Mouse (Mus musculus) liver, adult 2 months (tissue): ENCODE measurements around the gene Olfr1385. TPM values are rescaled to one million over a fixed set of nuclear protein-coding genes. Genes with fewer than 3 reads are reported as not detected.
"Not testable (repeated sequence)": the region's sequence is repeated elsewhere in the genome, so short reads cannot be mapped to it uniquely, and the experiment has no call there.

ENCODE experiments used
- DNase-seq: peaks from one replicate; pipeline ENCODE4 v3.0.0-alpha.2; 2011; ENCODE audit warnings: low read depth, low spot score; ENCODE audit errors: extremely low read depth
- H3K27ac ChIP-seq: fragments of 200-500 bp; replicated peaks from 2 replicates; pipeline ENCODE4 v1.5.1; 2012; ENCODE audit warnings: low read depth, mild to moderate bottlenecking, control low read depth, inconsistent platforms, low read length; ENCODE audit not compliant: insufficient read depth
- H3K27me3 ChIP-seq: fragments of 200-500 bp; 2 replicates; pipeline ENCODE4 v1.6.1; 2012; ENCODE audit warnings: mild to moderate bottlenecking, moderate library complexity, low read length, inconsistent platforms; ENCODE audit not compliant: control insufficient read depth, insufficient read depth
- H3K36me3 ChIP-seq: fragments of 200-500 bp; 2 replicates; pipeline ENCODE4 v1.6.1; 2012; ENCODE audit warnings: low read length, inconsistent platforms; ENCODE audit not compliant: control insufficient read depth, insufficient read depth
- H3K4me1 ChIP-seq: fragments of 200-500 bp; 2 replicates; pipeline ENCODE4 v1.6.1; 2011; ENCODE audit warnings: low read length; ENCODE audit not compliant: control insufficient read depth, insufficient read depth
- H3K4me3 ChIP-seq: fragments of 200-500 bp; 2 replicates; pipeline ENCODE4 v1.5.1; 2011; ENCODE audit warnings: low read depth, mild to moderate bottlenecking, control low read depth, low read length, moderate library complexity; ENCODE audit not compliant: insufficient read depth
- H3K79me2 ChIP-seq: fragments of 200-500 bp; 2 replicates; pipeline ENCODE4 v1.6.1; 2012; ENCODE audit warnings: inconsistent platforms, mild to moderate bottlenecking, low read length, moderate library complexity; ENCODE audit not compliant: control insufficient read depth, insufficient read depth
- H3K9ac ChIP-seq: fragments of 200-500 bp; 2 replicates; pipeline ENCODE4 v1.6.1; 2012; ENCODE audit warnings: low read depth, mild to moderate bottlenecking, control low read depth, inconsistent platforms, low read length
- CTCF ChIP-seq: fragments of 200-500 bp; IDR thresholded peaks from 2 replicates; pipeline ENCODE4 v1.5.1; 2011; ENCODE audit warnings: low read depth, low read length, control low read depth
- POLR2A ChIP-seq: fragments of 200-500 bp; IDR thresholded peaks from 2 replicates; pipeline ENCODE4 v1.6.1; 2011; ENCODE audit warnings: low read length, control low read depth; ENCODE audit not compliant: insufficient read depth; ENCODE audit errors: extremely low read depth
- WGBS: fragments of 180-500 bp; shearing (Covaris S2); methylation state at CpG from one replicate; pipeline ENCODE4 v1.1.7; 2018; 5-methylcytosine and 5-hydroxymethylcytosine counted together
- polyA plus RNA-seq: library from polyadenylated mRNA; depleted of rRNA; stranded (reverse); fragments of >200 nt; gene quantifications from 2 replicates; pipeline ENCODE4 v1.2.3, GENCODE M21; 2012; rRNA removed
- total RNA-seq: library from RNA; depleted of rRNA; stranded (reverse); fragments of >200 nt; gene quantifications from 2 replicates; pipeline ENCODE4 v1.2.3, GENCODE M21; 2014; rRNA removed

The Olfr1385 gene
- total and polyA plus RNA-seq, 2 experiments: not detected

DNA sequence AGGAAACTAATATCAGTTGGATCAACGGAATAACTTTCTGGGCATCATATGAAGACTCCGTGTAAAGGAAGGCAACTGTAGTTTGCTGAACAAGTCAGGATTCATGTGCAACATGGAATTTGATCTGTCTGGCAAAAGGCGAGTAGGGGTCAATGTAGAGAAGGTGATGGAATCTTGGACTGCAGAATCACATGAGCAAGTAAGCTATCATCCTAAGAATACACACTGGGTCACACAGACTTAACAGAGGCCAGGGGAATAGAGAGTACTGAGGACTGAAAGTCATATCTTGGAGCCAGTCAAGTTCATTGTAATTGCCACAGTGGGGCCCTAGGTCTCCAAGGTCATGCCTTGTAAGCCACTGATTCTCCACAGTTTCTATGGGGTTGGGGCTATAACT lies 39.1 kb downstream of the Olfr1385 start, which contains the start of gene Olfr1382:
Gene Olfr1382 (plus strand): TSS at position 301 of the 400 bp plus-strand sequence.
- H3K79me2 ChIP-seq: no peaks in the 10 kb centered on the region
- H3K27ac ChIP-seq: no peak within 1 kb of the TSS
- H3K4me3 ChIP-seq: no peak within 1 kb of the TSS
- no peak within 1 kb of the TSS for H3K9ac ChIP-seq
- H3K36me3 ChIP-seq: no peaks in the 10 kb centered on the region
- no peak for DNase-seq
- WGBS: 81% methylated on average over 3 of the region's 3 CpGs
- TF ChIP-seq CTCF (no peak), POLR2A (no peak)
- H3K27me3 ChIP-seq: no peaks in the 10 kb centered on the region
- no peaks in the 10 kb centered on the region for H3K4me1 ChIP-seq

- Histone ChIP-seq H3K4me1 (no peaks in the 10 kb centered on the region), H3K79me2 (no peaks in the 10 kb centered on the region), H3K9ac (no peak overlapping the region), H3K4me3 (no peak overlapping the region), H3K27me3 (no peaks in the 10 kb centered on the region), H3K36me3 (no peaks in the 10 kb centered on the region), H3K27ac (no peak overlapping the region)
- no peak for DNase-seq
- TF ChIP-seq POLR2A (no peak), CTCF (no peak)
These were observed 43.9 kb downstream of the Olfr1385 start for GRCm38 (mm10) chr11:49532761-49533160.

- DNase-seq, H3K79me2 ChIP-seq, H3K27ac ChIP-seq, H3K27me3 ChIP-seq, H3K36me3 ChIP-seq, H3K4me1 ChIP-seq, H3K9ac ChIP-seq, H3K4me3 ChIP-seq: not testable (repeated sequence)
- WGBS: 80% methylated on average over 2 of the region's 2 CpGs
These were observed 47.8 kb downstream of the Olfr1385 start for GRCm38 (mm10) chr11:49536631-49537030.

DNA sequence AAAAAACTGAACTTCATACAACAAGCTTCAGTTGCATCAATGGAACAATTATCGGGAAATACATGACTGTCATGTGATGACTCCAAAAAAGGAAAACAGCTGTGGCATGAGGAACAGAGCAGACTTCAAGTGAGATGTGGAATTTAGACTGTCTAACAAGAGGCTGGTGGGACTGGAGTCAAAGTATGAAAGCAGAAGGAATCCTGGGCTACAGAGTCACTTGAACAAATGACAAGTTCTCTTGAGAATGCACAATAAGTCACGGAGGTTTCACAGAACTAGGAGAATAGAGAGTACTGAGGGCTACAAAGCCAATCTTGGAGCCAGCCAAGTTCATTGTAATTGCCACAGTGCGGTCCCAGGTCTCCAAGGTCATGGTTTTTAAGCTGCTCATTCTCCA lies 54.3 kb downstream of the Olfr1385 start, which contains the start of gene Olfr1381:
Gene Olfr1381 (plus strand): TSS at position 301 of the 400 bp plus-strand sequence.
- H3K4me3 ChIP-seq, H3K4me1 ChIP-seq, H3K27ac ChIP-seq, H3K27me3 ChIP-seq, H3K36me3 ChIP-seq, DNase-seq, H3K9ac ChIP-seq, H3K79me2 ChIP-seq: not testable (repeated sequence)
- 81% methylated on average over 3 of the region's 3 CpGs for WGBS

Other genes with a start within 250 kb of the Olfr1385 start
- 44.7 and 60.8 TPM in 2 replicates for gene Mgat1, start 244.9 kb upstream of the Olfr1385 start, total RNA-seq
- gene Mgat1, start 244.9 kb upstream of the Olfr1385 start, polyA plus RNA-seq: 134 and 145 TPM in 2 replicates
- gene Olfr1393, start 210.8 kb upstream of the Olfr1385 start, total RNA-seq: 0.09 and 0.27 TPM in 2 replicates
- 0.47 and 0.55 TPM in 2 replicates for gene Olfr1393, start 210.8 kb upstream of the Olfr1385 start, polyA plus RNA-seq
- not detected in 2 replicates for gene Olfr1392, start 203.8 kb upstream of the Olfr1385 start, total RNA-seq
- gene Olfr1392, start 203.8 kb upstream of the Olfr1385 start, polyA plus RNA-seq: 0.09 and 0.26 TPM in 2 replicates
- not detected in 2 replicates for gene Olfr10, start 184.3 kb upstream of the Olfr1385 start, total RNA-seq
- not detected in 2 replicates for gene Olfr10, start 184.3 kb upstream of the Olfr1385 start, polyA plus RNA-seq
- gene Olfr1391, start 166.3 kb upstream of the Olfr1385 start, total RNA-seq: not detected in 2 replicates
- gene Olfr1391, start 166.3 kb upstream of the Olfr1385 start, polyA plus RNA-seq: not detected in 2 replicates
- gene Olfr1390, start 153.9 kb upstream of the Olfr1385 start, total RNA-seq: not detected in 2 replicates
- gene Olfr1390, start 153.9 kb upstream of the Olfr1385 start, polyA plus RNA-seq: not detected in 2 replicates
- gene Olfr1389, start 66.0 kb upstream of the Olfr1385 start, total RNA-seq: not detected in 2 replicates
- not detected in 2 replicates for gene Olfr1389, start 66.0 kb upstream of the Olfr1385 start, polyA plus RNA-seq
- 0.07 TPM in 1 of 2 replicates, not detected in the other for gene Olfr1388, start 52.4 kb upstream of the Olfr1385 start, total RNA-seq
- gene Olfr1388, start 52.4 kb upstream of the Olfr1385 start, polyA plus RNA-seq: not detected in 2 replicates
- not detected in 2 replicates for gene Olfr1387, start 33.7 kb upstream of the Olfr1385 start, total RNA-seq
- not detected in 2 replicates for gene Olfr1387, start 33.7 kb upstream of the Olfr1385 start, polyA plus RNA-seq
- gene Olfr1386, start 24.0 kb upstream of the Olfr1385 start, total RNA-seq: not detected in 2 replicates
- gene Olfr1386, start 24.0 kb upstream of the Olfr1385 start, polyA plus RNA-seq: not detected in 2 replicates
- not detected in 2 replicates for gene Olfr1384, start 17.7 kb downstream of the Olfr1385 start, total RNA-seq
- not detected in 2 replicates for gene Olfr1384, start 17.7 kb downstream of the Olfr1385 start, polyA plus RNA-seq
- gene Olfr1383, start 30.6 kb downstream of the Olfr1385 start, total RNA-seq: not detected in 2 replicates
- gene Olfr1383, start 30.6 kb downstream of the Olfr1385 start, polyA plus RNA-seq: not detected in 2 replicates
- not detected in 2 replicates for gene Olfr1382, start 39.2 kb downstream of the Olfr1385 start, total RNA-seq
- not detected in 2 replicates for gene Olfr1382, start 39.2 kb downstream of the Olfr1385 start, polyA plus RNA-seq
- gene Olfr1381, start 54.4 kb downstream of the Olfr1385 start, total RNA-seq: not detected in 2 replicates
- gene Olfr1381, start 54.4 kb downstream of the Olfr1385 start, polyA plus RNA-seq: not detected in 2 replicates
- not detected in 2 replicates for gene Olfr1380, start 67.8 kb downstream of the Olfr1385 start, total RNA-seq
- not detected in 2 replicates for gene Olfr1380, start 67.8 kb downstream of the Olfr1385 start, polyA plus RNA-seq
- gene Flt4, start 120.2 kb downstream of the Olfr1385 start, total RNA-seq: 7.8 and 13.6 TPM in 2 replicates
- gene Flt4, start 120.2 kb downstream of the Olfr1385 start, polyA plus RNA-seq: 7.5 and 9.8 TPM in 2 replicates
- gene Scgb3a1, start 174.5 kb downstream of the Olfr1385 start, total RNA-seq: not detected in 2 replicates
- gene Scgb3a1, start 174.5 kb downstream of the Olfr1385 start, polyA plus RNA-seq: 0.22 TPM in 1 of 2 replicates, not detected in the other
- 20.7 and 22.8 TPM in 2 replicates for gene Cnot6, start 223.7 kb downstream of the Olfr1385 start, total RNA-seq
- 6.0 and 6.4 TPM in 2 replicates for gene Cnot6, start 223.7 kb downstream of the Olfr1385 start, polyA plus RNA-seq